Mouse (Mus musculus): ENCODE results near the gene Arcn1. TPM values are rescaled to one million over a fixed set of nuclear protein-coding genes. Genes with fewer than 3 reads are reported as not detected.
A peak's percentile ranks its signal among the peaks of the same experiment; 100 is the strongest.

The Arcn1 gene
- polyA plus RNA-seq, 1 experiment from 2014 or later: 142 TPM

- Histone ChIP-seq H3K27ac (no peak overlapping the region), H3K9ac (replicated peaks) (no peak overlapping the region), H3K36me3 (peaks cover 61% of the 10 kb centered on the region), H3K4me2 (replicated peaks) (no peak overlapping the region), H3K4me1 (replicated peaks) (peaks cover 48% of the 10 kb centered on the region), H3K4me3 (replicated peaks) (no peak overlapping the region), H3K9me3 (no peaks in the 10 kb centered on the region), H3K27me3 (no peaks in the 10 kb centered on the region)
- no peak for ATAC-seq
- 83% methylated on average over 6 of the region's 6 CpGs for WGBS
These were observed 50.4 kb downstream of the Arcn1 start for GRCm38 (mm10) chr9:44716997-44717821.

GRCm38 (mm10) chr9:44715705-44716362 is 51.8 kb downstream of the Arcn1 start:
- H3K4me3 ChIP-seq (replicated peaks): no peak overlapping the region
- H3K36me3 ChIP-seq: peaks cover 75% of the 10 kb centered on the region
- ATAC-seq: no peak
- no peaks in the 10 kb centered on the region for H3K27me3 ChIP-seq
- no peak overlapping the region for H3K27ac ChIP-seq
- WGBS: 95% methylated on average over 29 of the region's 29 CpGs
- H3K4me1 ChIP-seq (replicated peaks): peaks cover 39% of the 10 kb centered on the region
- no peak overlapping the region for H3K9ac ChIP-seq (replicated peaks)
- no peak overlapping the region for H3K4me2 ChIP-seq (replicated peaks)
- H3K9me3 ChIP-seq: no peaks in the 10 kb centered on the region

- no peak overlapping the region for H3K4me3 ChIP-seq (replicated peaks)
- no peak overlapping the region for H3K9ac ChIP-seq (replicated peaks)
- H3K36me3 ChIP-seq: peaks cover 82% of the 10 kb centered on the region
- WGBS: 89% methylated on average over 17 of the region's 17 CpGs
- no peak for ATAC-seq
- peaks cover 34% of the 10 kb centered on the region for H3K4me1 ChIP-seq (replicated peaks)
- no peak overlapping the region for H3K27ac ChIP-seq
- H3K9me3 ChIP-seq: no peaks in the 10 kb centered on the region
- H3K4me2 ChIP-seq (replicated peaks): no peak overlapping the region
- no peaks in the 10 kb centered on the region for H3K27me3 ChIP-seq
These were observed 52.5 kb downstream of the Arcn1 start for GRCm38 (mm10) chr9:44715109-44715508.

GRCm38 (mm10) chr9:44713574-44713973 is 54.1 kb downstream of the Arcn1 start:
- no peak for ATAC-seq
- Histone ChIP-seq H3K27ac (no peak overlapping the region), H3K9me3 (no peaks in the 10 kb centered on the region), H3K36me3 (peaks cover 91% of the 10 kb centered on the region), H3K4me2 (replicated peaks) (no peak overlapping the region), H3K4me1 (replicated peaks) (peaks cover 32% of the 10 kb centered on the region), H3K9ac (replicated peaks) (no peak overlapping the region), H3K4me3 (replicated peaks) (no peak overlapping the region), H3K27me3 (no peaks in the 10 kb centered on the region; the same call in 1 of the 2 replicates)
- whole genome bisulfite sequencing: 86% methylated on average over 2 of the region's 2 CpGs

- H3K27me3 ChIP-seq: no peaks in the 10 kb centered on the region; the same call in 1 of the 2 replicates
- H3K9me3 ChIP-seq: no peaks in the 10 kb centered on the region
- H3K4me3 ChIP-seq (replicated peaks): no peak overlapping the region
- WGBS: 94% methylated on average over 6 of the region's 6 CpGs
- H3K27ac ChIP-seq: no peak overlapping the region
- H3K4me2 ChIP-seq (replicated peaks): no peak overlapping the region
- H3K36me3 ChIP-seq: peaks cover 88% of the 10 kb centered on the region
- no peak for ATAC-seq
- no peak overlapping the region for H3K9ac ChIP-seq (replicated peaks)
- peaks cover 32% of the 10 kb centered on the region for H3K4me1 ChIP-seq (replicated peaks)
These were observed 54.6 kb downstream of the Arcn1 start for GRCm38 (mm10) chr9:44713080-44713479.

GRCm38 (mm10) chr9:44711602-44712001 is 56.0 kb downstream of the Arcn1 start:
- peaks cover 86% of the 10 kb centered on the region for H3K36me3 ChIP-seq
- no peaks in the 10 kb centered on the region for H3K9me3 ChIP-seq
- H3K4me2 ChIP-seq (replicated peaks): no peak overlapping the region
- no peak overlapping the region for H3K4me3 ChIP-seq (replicated peaks)
- 70% methylated on average over 17 of the region's 17 CpGs for WGBS
- ATAC-seq: no peak
- H3K4me1 ChIP-seq (replicated peaks): peaks cover 29% of the 10 kb centered on the region
- H3K9ac ChIP-seq (replicated peaks): no peak overlapping the region
- no peaks in the 10 kb centered on the region; the same call in 1 of the 2 replicates for H3K27me3 ChIP-seq
- H3K27ac ChIP-seq: no peak overlapping the region

GRCm38 (mm10) chr9:44710213-44710612 is 57.4 kb downstream of the Arcn1 start:
- WGBS: 86% methylated on average over 5 of the region's 5 CpGs
- no peak for ATAC-seq
- Histone ChIP-seq H3K4me1 (replicated peaks) (peaks cover 29% of the 10 kb centered on the region), H3K27ac (no peak overlapping the region), H3K9me3 (no peaks in the 10 kb centered on the region), H3K27me3 (no peaks in the 10 kb centered on the region; the same call in 1 of the 2 replicates), H3K4me3 (replicated peaks) (no peak overlapping the region), H3K4me2 (replicated peaks) (no peak overlapping the region), H3K9ac (replicated peaks) (no peak overlapping the region), H3K36me3 (peaks cover 86% of the 10 kb centered on the region)

GRCm38 (mm10) chr9:44709600-44709999 is 58.0 kb downstream of the Arcn1 start:
- ATAC-seq: peak; percentile 26; the same call in 1 of the 2 replicates
- peaks cover 86% of the 10 kb centered on the region for H3K36me3 ChIP-seq
- no peaks in the 10 kb centered on the region for H3K9me3 ChIP-seq
- no peak overlapping the region for H3K4me2 ChIP-seq (replicated peaks)
- no peaks in the 10 kb centered on the region; the same call in 1 of the 2 replicates for H3K27me3 ChIP-seq
- no peak overlapping the region for H3K27ac ChIP-seq
- WGBS: 40% methylated on average over 2 of the region's 2 CpGs
- H3K9ac ChIP-seq (replicated peaks): no peak overlapping the region
- peaks cover 29% of the 10 kb centered on the region for H3K4me1 ChIP-seq (replicated peaks)
- H3K4me3 ChIP-seq (replicated peaks): no peak overlapping the region

- WGBS: 17% methylated on average over 6 of the region's 6 CpGs
- H3K9ac ChIP-seq (replicated peaks): 0 out of 2 replicates have a peak overlapping the region, but pooled peaks have one; percentile 50
- H3K27ac ChIP-seq: no peak overlapping the region
- H3K36me3 ChIP-seq: peaks cover 86% of the 10 kb centered on the region
- H3K4me1 ChIP-seq (replicated peaks): peaks cover 29% of the 10 kb centered on the region
- no peaks in the 10 kb centered on the region; the same call in 1 of the 2 replicates for H3K27me3 ChIP-seq
- H3K4me3 ChIP-seq (replicated peaks): peak overlapping the region; percentile 24; the same call in 1 of the 2 replicates
- H3K9me3 ChIP-seq: no peaks in the 10 kb centered on the region
- H3K4me2 ChIP-seq (replicated peaks): peak overlapping the region; percentile 52
- ATAC-seq: peak; percentile 25; the same call in 1 of the 2 replicates
These were observed 58.7 kb downstream of the Arcn1 start for GRCm38 (mm10) chr9:44708925-44709324.

- Histone ChIP-seq H3K4me3 (replicated peaks) (peak overlapping the region; percentile 24), H3K27me3 (no peaks in the 10 kb centered on the region; the same call in 1 of the 2 replicates), H3K36me3 (peaks cover 86% of the 10 kb centered on the region), H3K9ac (replicated peaks) (peak overlapping the region; percentile 49; the same call in 1 of the 2 replicates), H3K27ac (no peak overlapping the region), H3K4me2 (replicated peaks) (peak overlapping the region; percentile 52), H3K4me1 (replicated peaks) (peaks cover 26% of the 10 kb centered on the region), H3K9me3 (no peaks in the 10 kb centered on the region)
- peak; percentile 65 for ATAC-seq
- WGBS: 1% methylated on average over 21 of the region's 24 CpGs
These were observed 59.2 kb downstream of the Arcn1 start for GRCm38 (mm10) chr9:44708429-44708765.

GRCm38 (mm10) chr9:44707749-44708428 is 59.8 kb downstream of the Arcn1 start:
- WGBS: 17% methylated on average over 28 of the region's 28 CpGs

More at GRCm38 (mm10) chr9:44707749-44708428, 59.8 kb downstream of the Arcn1 start:
- Histone ChIP-seq H3K4me3 (replicated peaks) (peak overlapping the region; percentile 24), H3K9ac (replicated peaks) (peak overlapping the region; percentile 49; the same call in 1 of the 2 replicates), H3K27ac (no peak overlapping the region), H3K9me3 (no peaks in the 10 kb centered on the region), H3K27me3 (no peaks in the 10 kb centered on the region; the same call in 1 of the 2 replicates), H3K4me1 (replicated peaks) (peaks cover 24% of the 10 kb centered on the region), H3K4me2 (replicated peaks) (peak overlapping the region; percentile 52), H3K36me3 (peaks cover 86% of the 10 kb centered on the region)
- peak; percentile 47 for ATAC-seq
